Mouse (Mus musculus): ENCODE results near the gene Atp5s. TPM values are rescaled to one million over a fixed set of nuclear protein-coding genes. Genes with fewer than 3 reads are reported as not detected.

Gene Atp5s
- total RNA-seq, 2 experiments from 2014 or later = 16.9 to 21.2 TPM

GRCm38 (mm10) chr12:69781480-69781879 is 56.7 kb downstream of the Atp5s start:
- DNase-seq = no peak

- DNase-seq = peak; percentile 55
Observed at GRCm38 (mm10) chr12:69781935-69782650, 57.3 kb downstream of the Atp5s start.

GRCm38 (mm10) chr12:69783247-69784025 is 58.7 kb downstream of the Atp5s start:
- no peak for DNase-seq

GRCm38 (mm10) chr12:69785471-69785870 is 60.7 kb downstream of the Atp5s start:
- no peak for DNase-seq

GRCm38 (mm10) chr12:69788380-69788779 is 63.6 kb downstream of the Atp5s start:
- DNase-seq = no peak

GRCm38 (mm10) chr12:69789766-69790529 is 65.2 kb downstream of the Atp5s start:
- DNase-seq = no peak

- peak; percentile 61 for DNase-seq
Observed at GRCm38 (mm10) chr12:69790530-69791505, 66.1 kb downstream of the Atp5s start, which contains the start of gene Cdkl1. TSS of gene Cdkl1 (minus strand) at chr12:69791267.

Small RNAs within 50 kb of the gene (microRNA-seq; reads per million reads assigned to microRNA genes)
- gene Mir681 = 0 reads per million in 2 experiments

Other genes starting within 250 kb of the Atp5s start
- gene Vcpkmt, start 141.9 kb upstream of the Atp5s start, total RNA-seq (2021) = 1 to 10 TPM; 6.3 to 6.9 TPM
- 10 to 100 TPM; 28.2 to 30.3 TPM for gene Sos2, start 43.1 kb upstream of the Atp5s start, total RNA-seq (2021)
- 10 to 100 TPM; 23.5 to 23.8 TPM for gene L2hgdh, start 77 bp upstream of the Atp5s start, total RNA-seq (2021)
- 10 to 100 TPM; 12.3 to 12.7 TPM for gene Cdkl1, start 66.3 kb downstream of the Atp5s start, total RNA-seq (2021)
- gene Atl1, start 167.7 kb downstream of the Atp5s start, total RNA-seq (2021) = 10 to 100 TPM; 10.1 to 11.0 TPM
- 10 to 100 TPM; 41.9 to 44.7 TPM for gene Map4k5, start 168.2 kb downstream of the Atp5s start, total RNA-seq (2021)